Mouse (Mus musculus) brain, embryonic 14.5 days (tissue): Measurements from ENCODE around the gene Wdr81.

Experiments
- CTCF ChIP-seq: fragments of 200-500 bp; IDR thresholded peaks from 2 replicates; pipeline ENCODE4 v1.5.1; 2012; ENCODE audit warnings: inconsistent platforms, mild to moderate bottlenecking, moderate library complexity, borderline replicate concordance; ENCODE audit not compliant: insufficient read depth, insufficient read length; ENCODE audit errors: extremely low read depth
- POLR2A ChIP-seq: fragments of 200-500 bp; IDR thresholded peaks from 2 replicates; pipeline ENCODE4 v1.6.1; 2012; ENCODE audit warnings: mild to moderate bottlenecking, inconsistent platforms, borderline replicate concordance; ENCODE audit not compliant: poor library complexity, insufficient read depth, insufficient read length, severe bottlenecking; ENCODE audit errors: extremely low read depth

DNA sequence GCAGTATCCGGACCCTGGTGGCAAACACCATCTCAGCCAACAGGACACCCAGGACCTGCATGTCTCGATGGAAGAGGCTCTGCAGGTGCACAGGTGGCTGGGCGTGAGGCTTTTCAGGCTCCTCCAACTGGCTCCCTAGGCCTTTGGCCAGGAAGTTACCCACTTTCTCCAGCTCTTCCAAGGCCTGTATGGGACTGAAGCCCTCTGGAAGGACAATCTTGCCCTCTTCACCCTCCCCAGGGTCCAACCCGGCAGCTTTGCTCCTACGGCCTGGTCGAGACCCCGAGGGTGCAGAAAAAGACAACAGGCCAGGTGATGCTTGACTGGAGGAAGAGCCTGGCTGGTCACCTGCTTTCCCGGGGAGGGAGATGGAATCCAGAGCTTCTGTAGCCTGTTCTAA is 2.4 kb downstream of the Wdr81 start:
- TF ChIP-seq CTCF (no peak), POLR2A (no peak)
